Mouse (Mus musculus) CH12.LX (cell line): ENCODE results near the gene Gm20388. TPM values are rescaled to one million over a fixed set of nuclear protein-coding genes. Genes with fewer than 3 reads are reported as not detected.

Experiments
- DNase-seq: peaks from one replicate; pipeline ENCODE4 v3.0.0-alpha.2; 2013; ENCODE audit errors: extremely low read depth
- H3K27ac ChIP-seq: 2 replicates; pipeline ENCODE4 v1.5.1; 2012; ENCODE audit warnings: low read depth, mild to moderate bottlenecking, control low read depth, moderate library complexity; ENCODE audit not compliant: insufficient read depth
- H3K27me3 ChIP-seq: replicated peaks from 2 replicates; pipeline ENCODE3; 2012; ENCODE audit warnings: inconsistent platforms
- H3K36me3 ChIP-seq, 2 experiments: replicated peaks in 1 of 2; 2 replicates each; pipeline versions ENCODE3 to v1.6.1; 2012; ENCODE audit warnings: inconsistent platforms in 1 of 2, low read length in 1 of 2, mild to moderate bottlenecking in 1 of 2, mixed read lengths in 1 of 2, moderate library complexity in 1 of 2; ENCODE audit not compliant: control insufficient read depth in 1 of 2, insufficient read depth in 1 of 2
- H3K4me1 ChIP-seq, 2 experiments: 2 replicates each; pipeline ENCODE4 v1.6.1; 2012; ENCODE audit warnings: inconsistent platforms in 1 of 2, moderate library complexity in 1 of 2; ENCODE audit not compliant: insufficient read depth in 2 of 2, control insufficient read depth in 1 of 2
- H3K4me2 ChIP-seq: 2 replicates; pipeline ENCODE4 v1.6.1; 2012; ENCODE audit warnings: low read depth, mild to moderate bottlenecking, control low read depth; ENCODE audit not compliant: poor library complexity, insufficient read depth, severe bottlenecking
- H3K4me3 ChIP-seq, 3 experiments: fragments of 150-350 bp in 1 of 3; sonication (generic) in 1 of 3; replicated peaks in 1 of 3; 2 replicates each; pipeline versions ENCODE3 to v1.5.1; 2011 to 2012; ENCODE audit warnings: low read depth in 2 of 3, low read length in 2 of 3, mild to moderate bottlenecking in 2 of 3, moderate library complexity in 2 of 3, control low read depth in 1 of 3, improper control_type of control experiment in 1 of 3, inconsistent platforms in 1 of 3, mixed read lengths in 1 of 3; ENCODE audit not compliant: poor library complexity in 1 of 3
- H3K79me2 ChIP-seq: replicated peaks from 2 replicates; pipeline ENCODE4 v1.6.1; 2012; ENCODE audit warnings: mild to moderate bottlenecking, moderate library complexity; ENCODE audit not compliant: control insufficient read depth, poor library complexity, insufficient read depth, severe bottlenecking; ENCODE audit errors: extremely low read depth
- H3K9ac ChIP-seq: 2 replicates; pipeline ENCODE4 v1.6.1; 2012; ENCODE audit warnings: low read depth, mild to moderate bottlenecking, control low read depth, moderate library complexity; ENCODE audit not compliant: insufficient read depth
- H3K9me3 ChIP-seq: replicated peaks from 2 replicates; pipeline ENCODE3; 2012; ENCODE audit warnings: low read length, inconsistent platforms, mixed read lengths
- BHLHE40 ChIP-seq: IDR thresholded peaks from 2 replicates; pipeline ENCODE4 v1.6.1; 2011; ENCODE audit warnings: mild to moderate bottlenecking, low read depth, low read length, improper control_type of control experiment
- CHD2 ChIP-seq: IDR thresholded peaks from 2 replicates; pipeline ENCODE4 v1.6.1; 2011; ENCODE audit warnings: low read length, improper control_type of control experiment
- CTCF ChIP-seq, 2 experiments: IDR thresholded peaks in 1 of 2; conservative IDR thresholded peaks in 1 of 2; 2 replicates each; pipeline ENCODE4 v1.5.1; 2011 to 2012; ENCODE audit warnings: low read depth in 2 of 2, low read length in 2 of 2, improper control_type of control experiment in 1 of 2, inconsistent platforms in 1 of 2, mild to moderate bottlenecking in 1 of 2, moderate library complexity in 1 of 2
- E2F4 ChIP-seq: IDR thresholded peaks from 2 replicates; pipeline ENCODE4 v1.6.1; 2011; ENCODE audit warnings: low read depth, low read length, improper control_type of control experiment; ENCODE audit not compliant: insufficient replicate concordance
- ETS1 ChIP-seq: conservative IDR thresholded peaks from 2 replicates; pipeline ENCODE4 v1.6.1; 2012; ENCODE audit warnings: low read depth, mild to moderate bottlenecking, inconsistent platforms, low read length, improper control_type of control experiment, moderate library complexity
- HCFC1 ChIP-seq: IDR thresholded peaks from 2 replicates; pipeline ENCODE4 v1.6.1; 2012; ENCODE audit warnings: low read depth, mild to moderate bottlenecking, inconsistent platforms, low read length, improper control_type of control experiment
- IRF4 ChIP-seq: IDR thresholded peaks from 2 replicates; pipeline ENCODE4 v1.6.1; 2014; ENCODE audit warnings: low read depth, mild to moderate bottlenecking, inconsistent platforms, low read length, improper control_type of control experiment
- MAFK ChIP-seq: IDR thresholded peaks from 2 replicates; pipeline ENCODE4 v1.6.1; 2011; ENCODE audit warnings: low read length, improper control_type of control experiment; ENCODE audit not compliant: insufficient replicate concordance
- MAX ChIP-seq: IDR thresholded peaks from 2 replicates; pipeline ENCODE4 v1.6.1; 2011; ENCODE audit warnings: low read length, improper control_type of control experiment
- MAZ ChIP-seq: IDR thresholded peaks from 2 replicates; pipeline ENCODE4 v1.6.1; 2012; ENCODE audit warnings: low read depth, mild to moderate bottlenecking, inconsistent platforms, low read length, improper control_type of control experiment, moderate library complexity
- MEF2A ChIP-seq: IDR thresholded peaks from 2 replicates; pipeline ENCODE4 v1.6.1; 2014; ENCODE audit warnings: low read depth, mild to moderate bottlenecking, inconsistent platforms, low read length, improper control_type of control experiment, borderline replicate concordance
- MXI1 ChIP-seq: IDR thresholded peaks from 2 replicates; pipeline ENCODE4 v1.6.1; 2011; ENCODE audit warnings: mild to moderate bottlenecking, low read depth, low read length, improper control_type of control experiment
- NELFE ChIP-seq: IDR thresholded peaks from 2 replicates; pipeline ENCODE4 v1.6.1; 2011; ENCODE audit warnings: low read depth, low read length, improper control_type of control experiment
- NRF1 ChIP-seq: IDR thresholded peaks from 2 replicates; pipeline ENCODE4 v1.6.1; 2014; ENCODE audit warnings: low read depth, mild to moderate bottlenecking, inconsistent platforms, low read length, improper control_type of control experiment, moderate library complexity
- PAX5 ChIP-seq: IDR thresholded peaks from 2 replicates; pipeline ENCODE4 v1.6.1; 2012; ENCODE audit warnings: low read length, inconsistent platforms, mixed read lengths
- RAD21 ChIP-seq: IDR thresholded peaks from 2 replicates; pipeline ENCODE4 v1.6.1; 2011; ENCODE audit warnings: low read depth, mild to moderate bottlenecking, low read length, improper control_type of control experiment, moderate library complexity
- SMC3 ChIP-seq: IDR thresholded peaks from 2 replicates; pipeline ENCODE4 v1.6.1; 2011; ENCODE audit warnings: low read depth, low read length, improper control_type of control experiment
- TBP ChIP-seq: conservative IDR thresholded peaks from 2 replicates; pipeline ENCODE4 v1.6.1; 2011; ENCODE audit warnings: low read depth, low read length, improper control_type of control experiment
- ZMIZ1 ChIP-seq: IDR thresholded peaks from 2 replicates; pipeline ENCODE4 v1.6.1; 2012; ENCODE audit warnings: low read depth, mild to moderate bottlenecking, inconsistent platforms, low read length, improper control_type of control experiment
- dilution Hi-C: fragments of 300-500 bp; cut with MboI; formaldehyde crosslinking; loops from 2 replicates; pipeline ENCODE4 v1.14.3; 2020; ENCODE audit warnings: low sequenced_read_pairs; ENCODE audit not compliant: extremely low pct_unique_long_range_greater_than_20kb, extremely low pct_ligation_motif_present
- in situ Hi-C: fragments of 300-500 bp; cut with MboI; formaldehyde crosslinking; loops from 3 replicates; pipeline ENCODE4 v1.14.3; 2019; ENCODE audit warnings: low sequenced_read_pairs, low pct_ligation_motif_present, low pct_unique_long_range_greater_than_20kb, mixed read lengths
- polyA plus RNA-seq: library from polyadenylated mRNA; unstranded; fragments of >175 nt; gene quantifications from 2 replicates; pipeline ENCODE4 v1.2.1, GENCODE M21; 2012; ENCODE audit warnings: low read depth; ENCODE audit not compliant: insufficient read length
- total RNA-seq, 2 experiments: library from RNA; depleted of rRNA; stranded (reverse); fragments of 300-350 nt in 1 of 2; fragments of >200 nt in 1 of 2; gene quantifications; 2 replicates each; pipeline ENCODE4 v1.2.3; 2012 to 2014

The Gm20388 gene
- total and polyA plus RNA-seq, 3 experiments = 14.8 to 26.3 (median 22.2) TPM

DNA sequence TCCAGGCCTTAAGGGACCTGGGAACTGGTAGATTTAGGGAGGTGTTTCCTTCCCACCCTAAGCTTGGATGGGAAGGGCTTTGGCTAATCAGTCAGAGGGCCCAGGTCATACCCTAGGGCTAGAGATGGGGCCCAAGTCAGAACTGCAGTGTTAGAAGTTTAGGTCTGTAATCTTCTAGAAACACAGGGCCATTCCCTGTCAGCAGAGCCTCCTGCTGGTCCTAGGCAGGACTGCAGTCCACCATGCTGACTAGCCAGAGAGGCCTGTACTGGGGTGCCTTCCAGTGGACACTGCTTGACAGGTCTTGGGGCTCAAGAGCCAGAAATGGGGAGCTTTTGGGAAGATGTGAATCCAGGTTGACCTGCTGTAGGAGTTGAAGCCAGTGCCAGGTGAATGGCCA, 73.4 kb downstream of the Gm20388 start:
- H3K9ac ChIP-seq = no peak overlapping the region
- no peak overlapping the region for H3K27ac ChIP-seq
- no peak overlapping the region for H3K4me3 ChIP-seq
- TF ChIP-seq CTCF (conservative IDR thresholded peaks at IDR 0.05 in 1 of 2, IDR thresholded peaks at IDR 0.05 in 1 of 2; ENCODE audit: low read depth in 2 of 2, low read length in 2 of 2) (peak; percentile 19 to 52; a peak in 2 of 4 replicates), ETS1 (no peak), NRF1 (no peak), MAZ (no peak), RAD21 (peak; percentile 35), SMC3 (peak; percentile 42), NELFE (no peak)
- TF ChIP-seq, all 38 proteins: peak for 3
- H3K9me3 ChIP-seq = no peaks in the 10 kb centered on the region
- peaks cover 6 to 9% of the 10 kb centered on the region in 2 experiments for H3K4me1 ChIP-seq
- peak; percentile 16 for DNase-seq
- dilution Hi-C loops (no loop called here), in situ Hi-C loops (no loop called here)
- no peak overlapping the region for H3K4me2 ChIP-seq
- no peaks in the 10 kb centered on the region for H3K36me3 ChIP-seq
- H3K79me2 ChIP-seq = no peaks in the 10 kb centered on the region
- H3K27me3 ChIP-seq = peaks cover 19% of the 10 kb centered on the region

DNA sequence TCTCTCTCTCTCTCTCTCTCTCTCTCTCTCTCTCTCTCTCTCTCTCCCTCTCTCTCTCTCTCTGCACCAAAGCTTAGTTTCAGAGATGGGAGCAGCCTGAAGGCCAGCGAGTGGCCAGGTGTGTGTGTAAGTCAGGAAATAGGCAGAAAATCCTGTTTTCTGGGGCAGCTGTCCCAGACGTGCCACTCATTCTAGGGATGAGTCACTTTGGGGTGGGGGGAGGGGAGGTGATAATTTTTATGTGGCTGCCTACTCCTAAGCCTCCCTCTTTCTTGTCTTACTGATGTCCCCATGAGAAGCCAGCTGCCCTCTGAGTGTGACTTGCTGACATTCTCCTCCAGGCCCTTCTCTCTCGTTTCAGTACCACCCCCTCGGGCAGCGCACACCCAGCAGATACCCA, 75.5 kb downstream of the Gm20388 start:
- Histone ChIP-seq H3K9me3 (no peaks in the 10 kb centered on the region), H3K36me3 (no peaks in the 10 kb centered on the region), H3K4me1 (peaks cover 2% of the 10 kb centered on the region in 2 experiments; a peak in 2 of 4 replicates), H3K9ac (no peak overlapping the region), H3K27me3 (peaks cover 32% of the 10 kb centered on the region), H3K4me3 (no peak overlapping the region), H3K79me2 (no peaks in the 10 kb centered on the region), H3K4me2 (no peak overlapping the region), H3K27ac (no peak overlapping the region)
- dilution Hi-C loops = no loop called here
- no peak for DNase-seq
- in situ Hi-C loops = no loop called here
- TF ChIP-seq HCFC1 (no peak), BHLHE40 (peak; percentile 51; the same call in 1 of the 2 replicates), IRF4 (0 out of 2 replicates have a peak, but pooled peaks have one; percentile 24), ZMIZ1 (no peak), PAX5 (no peak), MEF2A (no peak), CHD2 (0 out of 2 replicates have a peak, but pooled peaks have one; percentile 17)

- no peaks in the 10 kb centered on the region for H3K9me3 ChIP-seq
- peaks cover 45% of the 10 kb centered on the region for H3K27me3 ChIP-seq
- no peaks in the 10 kb centered on the region for H3K36me3 ChIP-seq
- dilution Hi-C loops (no loop called here), in situ Hi-C loops (no loop called here)
- TF ChIP-seq MAFK (no peak), PAX5 (no peak), E2F4 (no peak), TBP (no peak), MEF2A (peak; percentile 65), MXI1 (no peak), MAX (no peak)
- H3K4me3 ChIP-seq = no peak overlapping the region
- no peak for DNase-seq
- H3K27ac ChIP-seq = no peak overlapping the region
- no peak overlapping the region for H3K9ac ChIP-seq
- peaks cover 2% of the 10 kb centered on the region in 2 experiments; a peak in 2 of 4 replicates for H3K4me1 ChIP-seq
- H3K79me2 ChIP-seq = no peaks in the 10 kb centered on the region
- H3K4me2 ChIP-seq = peak overlapping the region; percentile 11; the same call in 1 of the 2 replicates
Observed at GRCm38 (mm10) chr8:119988087-119988486, 77.4 kb downstream of the Gm20388 start.
